Mouse (Mus musculus) lung, embryonic 14.5 days (tissue): ENCODE results near the gene Dnajb14. TPM values are rescaled to one million over a fixed set of nuclear protein-coding genes. Genes with fewer than 3 reads are reported as not detected.
"Not testable (repeated sequence)": the region's sequence is repeated elsewhere in the genome, so short reads cannot be mapped to it uniquely, and the experiment has no call there.

Experiments
- ATAC-seq: fragments of 200-750 bp; cut with Nextera tagmentation; 2 replicates; pipeline ENCODE4 v1.8.0; 2017; ENCODE audit warnings: mild to moderate bottlenecking, moderate TSS enrichment, moderate library complexity; ENCODE audit not compliant: insufficient read depth
- DNase-seq: peaks from one replicate; pipeline ENCODE4 v3.0.0-alpha.2; 2015
- H3K27ac ChIP-seq: fragments of 300-500 bp; sonication (generic); 2 replicates; pipeline ENCODE4 v1.5.1; 2014; ENCODE audit warnings: low read depth, mild to moderate bottlenecking, moderate library complexity
- H3K27me3 ChIP-seq: fragments of 300-500 bp; sonication (generic); 2 replicates; pipeline ENCODE4 v1.6.1; 2014; ENCODE audit warnings: low read length, control low read depth; ENCODE audit not compliant: insufficient read depth
- H3K36me3 ChIP-seq: fragments of 300-500 bp; sonication (generic); 2 replicates; pipeline ENCODE4 v1.6.1; 2014; ENCODE audit warnings: control low read depth; ENCODE audit not compliant: insufficient read depth
- H3K4me1 ChIP-seq: fragments of 300-500 bp; sonication (generic); 2 replicates; pipeline ENCODE4 v1.6.1; 2014; ENCODE audit warnings: antibody characterized with exemption, control low read depth; ENCODE audit not compliant: insufficient read depth
- H3K4me2 ChIP-seq: fragments of 300-500 bp; sonication (generic); 2 replicates; pipeline ENCODE4 v1.6.1; 2014; ENCODE audit warnings: mild to moderate bottlenecking
- H3K4me3 ChIP-seq: fragments of 300-500 bp; sonication (generic); 2 replicates; pipeline ENCODE4 v1.5.1; 2014; ENCODE audit warnings: low read depth, low read length
- H3K9ac ChIP-seq: fragments of 300-500 bp; sonication (generic); 2 replicates; pipeline ENCODE4 v1.6.1; 2014
- H3K9me3 ChIP-seq: fragments of 300-500 bp; sonication (generic); 2 replicates; pipeline ENCODE4 v1.6.1; 2016; ENCODE audit warnings: low read depth, low read length, control low read depth
- CTCF ChIP-seq: IDR thresholded peaks from 2 replicates; pipeline ENCODE4 v1.5.1; 2016; ENCODE audit warnings: antibody characterized with exemption, low read depth
- WGBS: fragments of 180-500 bp; shearing (Covaris S2); extraction: QIAGEN DNeasy Blood & Tissue Kit; methylation state at CpG from one replicate; pipeline ENCODE4 v1.1.7; 2014; 5-methylcytosine and 5-hydroxymethylcytosine counted together
- polyA plus RNA-seq: library from polyadenylated mRNA; unstranded; fragments of >200 nt; fragmentation: Nextera tagmentation; extraction: Ambion mirVana; gene quantifications from 2 replicates; pipeline ENCODE4 v1.2.1, GENCODE M21; 2014

The Dnajb14 gene
- polyA plus RNA-seq, 1 experiment from 2014 or later = 15.5 TPM

DNA sequence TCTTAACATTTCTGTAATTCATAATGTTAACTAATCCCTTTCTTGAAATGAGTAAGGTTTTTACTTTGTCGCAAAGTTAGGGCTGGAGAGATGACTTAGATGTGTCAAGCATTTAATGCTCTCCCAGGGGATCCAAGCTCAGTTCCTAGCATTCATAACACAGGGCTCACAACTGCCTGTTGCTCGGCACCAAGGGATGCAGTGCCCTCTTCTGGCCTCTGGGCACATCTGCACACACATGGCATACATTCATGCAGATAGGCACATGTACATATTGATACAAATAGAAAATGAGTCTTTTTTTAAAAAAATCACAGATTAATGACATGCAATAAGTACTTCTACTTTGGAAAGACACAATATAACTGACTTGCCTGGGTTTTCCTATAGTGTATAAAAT lies 16.3 kb upstream of the Dnajb14 start:
- ATAC-seq (no peak), DNase-seq (no peak)
- 88% methylated on average over 2 of the region's 2 CpGs for WGBS
- Histone ChIP-seq H3K4me3 (no peak overlapping the region), H3K27me3 (no peaks in the 10 kb centered on the region), H3K9me3 (no peaks in the 10 kb centered on the region), H3K36me3 (no peaks in the 10 kb centered on the region), H3K4me1 (no peaks in the 10 kb centered on the region), H3K27ac (no peak overlapping the region), H3K4me2 (no peak overlapping the region), H3K9ac (no peak overlapping the region)
- no peak for TF ChIP-seq CTCF

DNA sequence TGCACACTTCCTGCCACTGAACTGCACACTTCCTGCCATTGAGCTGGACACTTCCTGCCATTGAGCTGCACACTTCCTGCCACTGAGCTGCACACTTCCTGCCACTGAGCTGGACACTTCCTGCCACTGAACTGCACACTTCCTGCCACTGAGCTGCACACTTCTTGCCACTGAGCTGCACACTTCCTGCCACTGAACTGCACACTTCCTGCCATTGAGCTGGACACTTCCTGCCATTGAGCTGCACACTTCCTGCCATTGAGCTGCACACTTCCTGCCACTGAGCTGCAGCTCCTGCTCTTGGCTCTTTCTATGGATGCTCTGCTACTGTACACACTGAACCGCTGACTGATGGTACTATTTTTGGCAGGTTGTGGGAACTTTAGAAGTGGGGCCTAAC lies 14.5 kb upstream of the Dnajb14 start:
- H3K27me3 ChIP-seq, H3K4me1 ChIP-seq, ATAC-seq, DNase-seq, H3K9ac ChIP-seq, H3K9me3 ChIP-seq, H3K4me3 ChIP-seq, H3K36me3 ChIP-seq, H3K27ac ChIP-seq, H3K4me2 ChIP-seq: not testable (repeated sequence)
- 93% methylated on average over 1 of the region's 1 CpGs for WGBS

DNA sequence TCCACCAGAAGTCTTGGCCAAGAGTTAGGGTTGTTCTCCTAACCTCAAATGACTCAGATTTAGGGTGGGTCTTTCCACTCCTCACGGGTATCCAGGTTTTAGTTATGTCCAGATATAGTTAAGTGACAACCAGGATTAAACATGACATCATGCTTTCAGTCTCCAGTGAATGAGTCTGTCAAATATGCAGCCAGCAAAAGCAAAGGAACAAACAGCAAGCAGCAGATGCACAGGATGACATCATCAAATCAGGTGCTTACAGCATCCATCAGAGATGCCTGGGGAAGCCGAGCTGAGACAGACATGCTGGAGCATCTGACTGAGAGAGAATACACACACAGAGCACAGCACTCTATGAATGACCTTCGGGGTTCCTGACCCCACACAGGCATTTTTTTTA lies 12.1 kb upstream of the Dnajb14 start:
- DNase-seq = no peak
- Histone ChIP-seq H3K4me3 (no peak overlapping the region), H3K9me3 (no peaks in the 10 kb centered on the region), H3K36me3 (no peaks in the 10 kb centered on the region), H3K4me1 (no peaks in the 10 kb centered on the region), H3K4me2 (no peak overlapping the region), H3K27ac (no peak overlapping the region), H3K27me3 (no peaks in the 10 kb centered on the region), H3K9ac (no peak overlapping the region)
- 59% methylated on average over 3 of the region's 3 CpGs for WGBS
- TF ChIP-seq CTCF = no peak
- ATAC-seq = no peak

DNA sequence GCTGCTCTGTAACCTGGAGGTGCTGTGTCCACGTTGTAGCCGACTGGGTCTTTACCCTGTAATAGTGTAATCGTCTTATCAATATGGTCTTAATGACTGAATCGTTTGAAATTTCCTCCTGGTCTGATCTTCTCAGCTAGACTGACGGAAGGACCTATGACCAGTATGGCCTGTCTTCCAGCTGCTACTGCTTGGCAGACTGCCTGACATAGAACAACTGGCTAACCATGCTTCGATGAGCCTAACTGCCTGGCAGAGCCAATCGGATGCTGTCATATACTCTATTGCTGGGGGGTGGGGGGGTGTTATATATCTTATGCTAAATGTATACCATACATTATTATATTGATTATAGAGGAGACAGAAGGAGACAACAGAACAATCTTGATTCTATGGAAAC lies 11.4 kb upstream of the Dnajb14 start:
- ATAC-seq = peak; percentile 32; the same call in 1 of the 2 replicates
- WGBS = 48% methylated on average over 7 of the region's 7 CpGs
- no peaks in the 10 kb centered on the region for H3K36me3 ChIP-seq
- H3K4me2 ChIP-seq = no peak overlapping the region
- H3K9me3 ChIP-seq = no peaks in the 10 kb centered on the region
- no peaks in the 10 kb centered on the region for H3K27me3 ChIP-seq
- no peak for TF ChIP-seq CTCF
- no peak overlapping the region for H3K9ac ChIP-seq
- H3K27ac ChIP-seq = no peak overlapping the region
- DNase-seq = peak; percentile 72
- no peak overlapping the region for H3K4me3 ChIP-seq
- H3K4me1 ChIP-seq = no peaks in the 10 kb centered on the region; the same call in 1 of the 2 replicates

DNA sequence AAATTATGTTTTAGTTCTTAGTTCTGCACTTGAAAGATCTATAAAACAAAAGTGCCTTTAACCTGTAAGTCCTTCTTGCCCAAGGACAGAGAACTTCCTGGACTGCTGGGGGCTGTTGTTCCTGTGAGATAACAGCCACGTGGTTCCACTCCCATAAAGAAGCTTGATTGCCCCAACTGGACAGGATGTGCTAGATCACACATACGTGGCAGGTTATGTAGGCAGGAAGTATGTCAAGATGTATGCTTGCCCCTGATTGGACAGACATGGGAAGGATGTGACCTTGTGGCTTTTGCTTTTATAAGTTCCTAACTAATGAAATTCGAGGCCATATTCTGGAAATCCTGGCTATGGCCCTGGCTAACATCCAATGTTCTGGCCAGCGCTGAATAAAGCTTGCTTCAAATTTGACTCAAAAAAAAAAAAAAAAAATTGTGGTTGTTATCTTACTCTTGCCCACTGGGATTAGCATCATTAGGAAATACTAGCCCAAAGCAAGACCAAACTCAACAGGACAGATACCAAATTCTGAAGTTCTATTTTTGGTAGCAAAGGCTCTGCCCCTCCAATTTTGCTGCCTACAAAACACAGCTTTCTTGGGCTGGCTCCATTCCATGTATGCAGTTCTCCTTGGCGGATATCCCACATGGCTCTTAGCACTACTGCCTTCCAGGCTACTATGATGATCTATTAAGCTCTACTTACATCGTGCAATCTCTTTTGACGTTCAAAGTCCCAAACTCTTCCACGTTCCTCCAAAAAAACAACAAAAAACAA lies 6.9 kb upstream of the Dnajb14 start:
- TF ChIP-seq CTCF = no peak
- ATAC-seq (no peak), DNase-seq (peak; percentile 93)
- H3K36me3 ChIP-seq = no peaks in the 10 kb centered on the region
- no peaks in the 10 kb centered on the region for H3K9me3 ChIP-seq
- H3K4me2 ChIP-seq = no peak overlapping the region
- no peak overlapping the region for H3K9ac ChIP-seq
- peak overlapping the region; percentile 75 for H3K27ac ChIP-seq
- no peak overlapping the region for H3K4me3 ChIP-seq
- no peaks in the 10 kb centered on the region for H3K27me3 ChIP-seq
- WGBS = 45% methylated on average over 8 of the region's 8 CpGs
- no peaks in the 10 kb centered on the region; the same call in 1 of the 2 replicates for H3K4me1 ChIP-seq

DNA sequence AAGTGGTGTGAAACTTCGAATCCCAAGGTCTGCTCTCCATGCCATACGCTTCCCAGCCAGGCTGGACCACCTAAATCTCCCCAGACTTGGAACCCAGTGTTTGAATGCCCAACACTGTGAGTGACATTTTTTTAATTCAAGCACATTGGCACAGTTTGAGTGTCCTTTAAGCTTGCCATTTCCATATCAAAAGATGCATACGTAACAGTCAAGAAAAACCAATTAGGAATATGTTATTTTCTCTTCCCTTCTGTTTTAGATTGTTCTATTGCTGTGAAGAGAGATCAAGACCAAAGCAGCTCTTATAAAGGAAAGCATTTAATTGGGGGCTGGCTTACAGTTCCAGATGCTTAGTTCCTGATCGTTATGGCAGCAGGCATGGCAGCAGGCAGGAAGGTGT lies 6.0 kb upstream of the Dnajb14 start:
- no peak overlapping the region for H3K4me3 ChIP-seq
- DNase-seq = no peak
- no peak overlapping the region for H3K4me2 ChIP-seq
- H3K27ac ChIP-seq = peak overlapping the region; percentile 75; the same call in 1 of the 2 replicates
- no peak for TF ChIP-seq CTCF
- no peak overlapping the region for H3K9ac ChIP-seq
- H3K4me1 ChIP-seq = no peaks in the 10 kb centered on the region; the same call in 1 of the 2 replicates
- no peaks in the 10 kb centered on the region for H3K9me3 ChIP-seq
- no peak for ATAC-seq
- H3K36me3 ChIP-seq = peaks cover 5% of the 10 kb centered on the region; the same call in 1 of the 2 replicates
- WGBS = 92% methylated on average over 4 of the region's 4 CpGs
- no peaks in the 10 kb centered on the region for H3K27me3 ChIP-seq

DNA sequence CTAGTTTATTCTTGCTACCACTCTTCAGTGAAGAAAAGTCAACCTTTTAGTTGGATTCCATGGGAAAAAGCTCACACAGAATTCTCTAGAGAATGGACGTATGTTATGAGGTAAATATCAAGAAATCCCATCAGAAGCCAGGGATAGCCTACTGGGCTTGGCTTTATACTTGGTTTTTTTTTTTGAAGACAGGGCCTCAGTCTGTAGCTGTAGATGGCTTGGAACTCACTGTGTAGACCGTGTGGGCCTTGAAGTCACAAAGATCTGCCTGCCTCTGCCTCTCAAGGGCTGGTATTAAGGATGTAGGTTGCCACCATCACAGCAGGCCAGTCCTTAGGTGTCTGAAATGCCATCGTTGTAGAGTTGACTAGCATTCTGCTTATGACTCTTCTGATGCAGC lies 4.9 kb upstream of the Dnajb14 start:
- DNase-seq = no peak
- WGBS = 89% methylated on average over 3 of the region's 3 CpGs

More for the DNA sequence above, 4.9 kb upstream of the Dnajb14 start:
- H3K27ac ChIP-seq = no peak overlapping the region
- H3K9ac ChIP-seq = no peak overlapping the region
- peaks cover 11% of the 10 kb centered on the region for H3K36me3 ChIP-seq
- no peak overlapping the region for H3K4me3 ChIP-seq
- H3K9me3 ChIP-seq = no peaks in the 10 kb centered on the region
- H3K4me2 ChIP-seq = no peak overlapping the region
- no peaks in the 10 kb centered on the region; the same call in 1 of the 2 replicates for H3K4me1 ChIP-seq
- H3K27me3 ChIP-seq = no peaks in the 10 kb centered on the region
- TF ChIP-seq CTCF = no peak
- ATAC-seq = no peak
